Mouse (Mus musculus): ENCODE measurements around the gene Gm17654.
"Not testable (repeated sequence)": the region's sequence is repeated elsewhere in the genome, so short reads cannot be mapped to it uniquely, and the experiment has no call there.

The Gm17654 gene

GRCm38 (mm10) chr14:43579046-43579445 is at the start of gene Gm17654:
Gene Gm17654, minus strand, starts transcription at chr14:43579146.
- DNase-seq: not testable (repeated sequence)

- DNase-seq: not testable (repeated sequence)
Measured at GRCm38 (mm10) chr14:43607913-43608312, 29.0 kb upstream of the Gm17654 start, which contains the start of gene Gm10375. Gene Gm10375, minus strand, starts transcription at chr14:43608013.

- DNase-seq: peak in 1 of 2 experiments; percentile 20
Measured at GRCm38 (mm10) chr14:43577969-43578368, 977 bp downstream of the Gm17654 start.

DNA sequence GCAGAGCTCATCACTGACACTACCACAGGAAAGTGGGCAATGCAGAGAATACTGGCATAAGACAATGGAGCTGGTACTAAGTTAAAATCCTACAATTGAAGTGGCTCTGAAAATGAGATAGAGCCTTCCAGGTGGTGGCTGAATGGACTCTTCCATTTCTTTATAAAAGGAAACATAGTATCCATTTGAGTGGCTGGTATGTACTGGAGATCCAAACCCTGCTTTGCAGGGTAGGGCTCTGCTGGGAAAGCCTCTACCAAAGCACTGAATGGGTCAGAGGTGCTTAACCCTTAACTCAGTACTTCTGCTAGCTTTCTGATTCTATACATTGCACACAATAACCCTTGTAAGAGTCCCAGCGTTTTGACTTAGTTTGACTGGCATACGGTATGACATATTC is 26.7 kb downstream of the Gm17654 start:
- DNase-seq: not testable (repeated sequence)

DNA sequence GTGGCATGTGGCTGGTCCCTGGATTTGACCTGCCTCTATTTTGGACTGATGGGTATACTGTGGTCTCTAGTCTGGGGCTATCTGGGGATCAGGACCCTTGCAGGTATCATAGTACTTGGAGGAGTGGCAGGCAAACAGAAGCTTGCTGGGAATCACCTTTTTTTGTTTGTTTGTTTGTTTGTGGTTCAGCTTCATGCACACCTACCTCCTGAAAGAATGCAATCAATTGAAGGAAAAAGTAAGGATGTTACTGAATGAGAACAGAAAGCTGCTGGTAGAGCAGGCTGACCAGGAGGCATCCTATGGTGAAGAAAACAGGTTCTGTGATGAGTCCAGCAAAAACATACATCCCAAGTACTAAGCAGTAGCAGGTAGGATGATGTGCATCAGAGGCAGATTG is 32.7 kb downstream of the Gm17654 start:
- not testable (repeated sequence) for DNase-seq

GRCm38 (mm10) chr14:43543276-43543675 is 35.7 kb downstream of the Gm17654 start, which contains the start of gene Gm5799:
Gene Gm5799, plus strand, starts transcription at chr14:43543576.
- DNase-seq: not testable (repeated sequence)

GRCm38 (mm10) chr14:43538144-43538543 is 40.8 kb downstream of the Gm17654 start:
- DNase-seq: peak; percentile 29 to 45

DNA sequence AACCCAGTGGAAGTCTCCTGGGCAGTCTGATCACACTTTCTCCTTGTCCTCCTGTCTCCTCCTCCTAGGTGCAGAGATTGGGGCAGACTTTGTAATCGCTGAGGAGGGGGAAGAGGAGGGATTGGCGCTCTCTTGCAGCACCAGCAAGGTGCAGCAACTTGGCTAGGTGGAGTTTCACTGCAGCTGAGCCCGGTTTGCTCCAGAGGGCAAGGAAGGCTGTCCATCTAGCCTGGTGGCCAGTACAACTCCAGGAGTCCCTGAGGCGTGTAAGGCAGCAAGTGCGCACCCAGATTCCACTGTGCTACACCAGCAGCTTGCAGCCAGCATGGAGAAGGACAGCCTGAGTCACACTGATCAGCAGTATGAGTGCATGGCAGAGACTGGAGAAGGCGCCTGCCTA is 46.6 kb downstream of the Gm17654 start:
- peak; percentile 48 to 73 for DNase-seq

- not testable (repeated sequence) for DNase-seq
Measured at GRCm38 (mm10) chr14:43532011-43532383, 46.9 kb downstream of the Gm17654 start.

DNA sequence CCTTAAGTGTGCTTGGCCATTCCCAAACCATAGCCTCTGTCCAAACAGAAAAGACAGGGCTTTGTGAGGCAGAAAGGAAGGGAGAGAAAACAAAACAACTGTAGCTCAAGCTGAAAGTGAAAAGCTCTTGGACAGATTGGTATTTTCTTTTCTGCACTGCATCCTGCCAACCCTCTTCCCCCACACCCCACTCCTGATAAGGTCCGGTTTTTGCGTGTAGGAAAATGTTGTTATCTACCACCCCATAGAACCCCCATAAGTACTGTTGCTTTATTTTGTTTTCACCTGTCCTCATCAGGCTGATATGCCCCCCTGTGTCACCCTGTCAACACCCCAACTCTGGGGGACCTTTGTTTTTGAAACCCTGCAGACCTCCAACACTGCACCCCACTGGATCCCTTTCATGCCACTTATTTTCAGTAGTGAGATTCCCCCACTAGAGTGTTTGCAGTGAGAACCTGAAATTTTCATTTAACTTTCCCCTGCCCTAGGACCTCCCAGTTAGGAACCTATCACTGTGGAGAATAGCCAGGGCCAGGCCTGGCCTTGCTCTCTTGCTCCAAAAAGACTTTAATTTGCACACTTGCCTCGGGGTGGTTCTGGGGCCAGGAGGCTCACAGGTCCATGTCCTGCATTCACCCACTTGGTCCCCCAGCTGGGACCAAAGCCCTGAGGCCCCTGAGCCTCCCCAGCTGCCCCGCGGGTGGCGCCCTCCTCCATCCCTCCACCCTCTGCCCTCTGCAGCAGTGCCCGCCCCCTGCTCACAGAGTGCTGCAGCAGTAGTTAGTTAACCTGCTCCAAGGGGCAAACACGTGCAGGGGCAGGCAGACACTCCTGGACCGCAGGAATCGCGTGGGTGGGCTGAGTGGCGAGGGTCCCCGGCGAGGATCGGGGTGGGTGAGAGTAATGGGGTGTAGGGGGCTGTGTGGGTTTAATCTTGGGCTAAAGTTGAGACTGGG is 47.6 kb downstream of the Gm17654 start:
- peak in 1 of 2 experiments; percentile 35 for DNase-seq
